Mouse (Mus musculus) gastrocnemius, postnatal 10 days (tissue): ENCODE measurements around the gene Itga4. TPM values are rescaled to one million over a fixed set of nuclear protein-coding genes. Genes with fewer than 3 reads are reported as not detected.

Source experiments
- DNase-seq: peaks from one replicate; pipeline ENCODE4 v3.0.0; 2021; ENCODE audit warnings: mixed read lengths
- total RNA-seq, 2 experiments: library from RNA; stranded (reverse); gene quantifications; 2 replicates each; pipeline ENCODE4 v1.2.3; 2021

Gene Itga4
- total RNA-seq, 2 experiments from 2014 or later, result 5.5 to 6.5 TPM

GRCm38 (mm10) chr2:79266480-79266879 lies 11.3 kb downstream of the Itga4 start:
- no peak for DNase-seq

GRCm38 (mm10) chr2:79267181-79267580 lies 12.0 kb downstream of the Itga4 start:
- no peak for DNase-seq

- no peak for DNase-seq
These were observed 13.6 kb downstream of the Itga4 start for GRCm38 (mm10) chr2:79268863-79269262.

- DNase-seq, result no peak
These were observed 14.9 kb downstream of the Itga4 start for GRCm38 (mm10) chr2:79270034-79270535.

- no peak for DNase-seq
These were observed 16.6 kb downstream of the Itga4 start for GRCm38 (mm10) chr2:79271838-79272237.

GRCm38 (mm10) chr2:79278581-79278980 lies 23.4 kb downstream of the Itga4 start:
- DNase-seq, result no peak

GRCm38 (mm10) chr2:79284206-79284605 lies 29.0 kb downstream of the Itga4 start:
- no peak for DNase-seq

GRCm38 (mm10) chr2:79290149-79290548 lies 34.9 kb downstream of the Itga4 start:
- no peak for DNase-seq

- DNase-seq, result no peak
These were observed 36.7 kb downstream of the Itga4 start for GRCm38 (mm10) chr2:79291922-79292321.

GRCm38 (mm10) chr2:79292431-79292830 lies 37.2 kb downstream of the Itga4 start:
- no peak for DNase-seq

GRCm38 (mm10) chr2:79302398-79302797 lies 47.2 kb downstream of the Itga4 start:
- DNase-seq, result no peak

- no peak for DNase-seq
These were observed 52.3 kb downstream of the Itga4 start for GRCm38 (mm10) chr2:79307549-79307948.

GRCm38 (mm10) chr2:79309454-79310118 lies 54.4 kb downstream of the Itga4 start:
- DNase-seq, result no peak

GRCm38 (mm10) chr2:79312499-79312898 lies 57.3 kb downstream of the Itga4 start:
- DNase-seq, result no peak

GRCm38 (mm10) chr2:79315108-79315507 lies 59.9 kb downstream of the Itga4 start:
- no peak for DNase-seq

GRCm38 (mm10) chr2:79316182-79316880 lies 61.1 kb downstream of the Itga4 start:
- no peak for DNase-seq

- no peak for DNase-seq
These were observed 72.9 kb downstream of the Itga4 start for GRCm38 (mm10) chr2:79328079-79328478.

- DNase-seq, result no peak
These were observed 79.4 kb downstream of the Itga4 start for GRCm38 (mm10) chr2:79334661-79335060.

- no peak for DNase-seq
These were observed 80.9 kb downstream of the Itga4 start for GRCm38 (mm10) chr2:79336141-79336540.

GRCm38 (mm10) chr2:79339003-79339402 lies 83.8 kb downstream of the Itga4 start:
- DNase-seq, result no peak

- DNase-seq, result no peak
These were observed 87.9 kb downstream of the Itga4 start for GRCm38 (mm10) chr2:79343115-79343514.

GRCm38 (mm10) chr2:79351179-79352099 lies 96.2 kb downstream of the Itga4 start:
- DNase-seq, result no peak
